Mouse (Mus musculus): ENCODE results near the gene Rgs7bp.
"Not testable (repeated sequence)": the region's sequence is repeated elsewhere in the genome, so short reads cannot be mapped to it uniquely, and the experiment has no call there.

DNA sequence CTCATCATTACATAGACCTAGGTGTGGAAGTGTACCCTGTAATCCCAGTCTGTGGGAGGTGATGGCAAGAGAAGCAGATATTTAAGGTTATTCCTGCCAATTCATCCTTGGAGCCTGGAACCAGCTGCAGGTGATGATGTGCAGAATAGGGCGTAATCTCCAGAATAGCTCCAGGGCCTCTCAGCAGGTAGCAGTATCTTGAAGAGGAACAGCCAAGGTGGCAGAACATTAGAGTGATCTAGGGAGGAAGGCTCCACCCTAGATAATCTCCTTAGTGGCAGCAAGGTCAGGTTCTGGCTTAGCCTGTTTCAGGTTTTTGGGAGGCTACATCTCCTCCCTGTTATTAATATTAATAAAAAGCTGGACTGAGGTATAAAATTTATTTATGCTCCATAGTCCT is 143.7 kb downstream of the Rgs7bp start:
- not testable (repeated sequence) for TF ChIP-seq CTCF (IDR thresholded peaks at IDR 0.05; ENCODE audit: low read depth, low read length); TAL1 (conservative IDR thresholded peaks at IDR 0.05; ENCODE audit: low read depth, low read length); GATA1 (IDR thresholded peaks at IDR 0.05; ENCODE audit: borderline replicate concordance, low read length); POLR2AphosphoS5 (IDR thresholded peaks at IDR 0.05; ENCODE audit: insufficient replicate concordance, low read depth, low read length); GATA2 (IDR thresholded peaks at IDR 0.05; ENCODE audit: borderline replicate concordance, low read depth, low read length)

Measured in G1E (cell line).